Comparison of ENCODE assay signal across 8 mouse cellular contexts in genomic region chr9:107738841-107739202, GRCm38 (mm10). TPM values are rescaled to one million over a fixed set of nuclear protein-coding genes. Genes with fewer than 3 reads are reported as not detected.
DNase-seq lines count a peak whose midpoint lies in the region; ATAC-seq lines count a peak whose summit lies in the region.
"Had no signal": no experiment of that assay in that cellular context is flagged by ENCODE, and none has a peak within 500 bp of the region (broad histone marks: within the 10 kb centered on the region; RNA-seq: fewer than 3 reads in every experiment).

No protein-coding gene starts in this region.

- no peak overlapping the region for H3K4me3 ChIP-seq in heart, embryonic 16.5 days (ENCODE audit: low read length)

- H3K27me3 ChIP-seq in heart, embryonic 16.5 days (ENCODE audit: control insufficient read depth, insufficient read depth, low read length): peaks cover 23% of the 10 kb centered on the region

- peak; percentile 32; the same call in 1 of the 2 replicates for ATAC-seq in heart, embryonic 16.5 days (replicated peaks; ENCODE audit: extremely low read depth, insufficient read depth, low FRiP score)
- peak; percentile 53 for ATAC-seq in megakaryocyte-erythroid progenitor cell, adult 5-6 weeks (replicated peaks; ENCODE audit: low FRiP score, low TSS enrichment, poor library complexity, severe bottlenecking)

- peaks cover 15% of the 10 kb centered on the region for H3K4me1 ChIP-seq in heart, embryonic 16.5 days (ENCODE audit: control insufficient read depth, insufficient read depth, low read length)

- no peak overlapping the region for H3K27ac ChIP-seq in heart, embryonic 16.5 days (ENCODE audit: low read length)

- DNase-seq in thymus, postnatal 0 days (ENCODE audit: low spot score): peak; percentile 40
- DNase-seq in thymus, postnatal 25 days: no peak
- peak; percentile 41 for DNase-seq in cerebellum, adult 9-11 months
- peak; percentile 48 to 65 for DNase-seq in kidney, postnatal 36 days
- DNase-seq in thymus, postnatal 14 days: peak; percentile 49

- peaks cover 49% of the 10 kb centered on the region for H3K36me3 ChIP-seq in heart, embryonic 16.5 days (ENCODE audit: control insufficient read depth, insufficient read depth)

- no peak overlapping the region for H3K9ac ChIP-seq in heart, embryonic 16.5 days (ENCODE audit: low read length)

- 53% methylated on average over 4 of the region's 4 CpGs for WGBS in heart, embryonic 16.5 days

- H3K9me3 ChIP-seq in heart, embryonic 16.5 days (replicated peaks; ENCODE audit: control insufficient read depth, low read length): no peaks in the 10 kb centered on the region

- H3K4me2 ChIP-seq in heart, embryonic 16.5 days (ENCODE audit: low read depth, low read length): no peak overlapping the region

RNA-seq across cellular contexts. Expression of gene Sema3f, which starts 28.5 kb away (rescaled TPM):
- polyA plus RNA-seq in thymus, postnatal 0 days (2015; fragmentation: Nextera tagmentation; extraction: Ambion mirVana): 2.2 and 3.2 TPM in 2 replicates
- 3.9 and 4.7 TPM in 2 replicates for polyA plus RNA-seq in heart, embryonic 16.5 days (2015; fragmentation: Nextera tagmentation; extraction: Ambion mirVana)
- 0.94 TPM in 1 of 2 replicates, not detected in the other for total RNA-seq in megakaryocyte-erythroid progenitor cell, adult 5-6 weeks (2014; fragmentation: Nextera tagmentation)
- not detected in 2 replicates for total RNA-seq in megakaryocyte-erythroid progenitor cell, adult 5-6 weeks (2017)

RNA-seq across cellular contexts. Expression of gene Rbm5, which starts 32.0 kb away (rescaled TPM):
- 162 and 183 TPM in 2 replicates for polyA plus RNA-seq in thymus, postnatal 0 days (2015; fragmentation: Nextera tagmentation; extraction: Ambion mirVana)
- 137 and 146 TPM in 2 replicates for polyA plus RNA-seq in heart, embryonic 16.5 days (2015; fragmentation: Nextera tagmentation; extraction: Ambion mirVana)
- total RNA-seq in megakaryocyte-erythroid progenitor cell, adult 5-6 weeks (2014; fragmentation: Nextera tagmentation): 172 and 186 TPM in 2 replicates
- total RNA-seq in megakaryocyte-erythroid progenitor cell, adult 5-6 weeks (2017): 236 and 244 TPM in 2 replicates

RNA-seq across cellular contexts. Expression of gene Gnat1, which starts 59.3 kb away (rescaled TPM):
- 0.62 and 0.85 TPM in 2 replicates for polyA plus RNA-seq in thymus, postnatal 0 days (2015; fragmentation: Nextera tagmentation; extraction: Ambion mirVana)
- polyA plus RNA-seq in heart, embryonic 16.5 days (2015; fragmentation: Nextera tagmentation; extraction: Ambion mirVana): 0.39 TPM in 2 replicates
- total RNA-seq in megakaryocyte-erythroid progenitor cell, adult 5-6 weeks (2014; fragmentation: Nextera tagmentation): not detected in 2 replicates
- total RNA-seq in megakaryocyte-erythroid progenitor cell, adult 5-6 weeks (2017): 5.3 TPM in 1 of 2 replicates, not detected in the other
- total RNA-seq: heart, postnatal 14 days had no signal
